Mouse (Mus musculus): ENCODE measurements around the gene Nmnat1.

DNA sequence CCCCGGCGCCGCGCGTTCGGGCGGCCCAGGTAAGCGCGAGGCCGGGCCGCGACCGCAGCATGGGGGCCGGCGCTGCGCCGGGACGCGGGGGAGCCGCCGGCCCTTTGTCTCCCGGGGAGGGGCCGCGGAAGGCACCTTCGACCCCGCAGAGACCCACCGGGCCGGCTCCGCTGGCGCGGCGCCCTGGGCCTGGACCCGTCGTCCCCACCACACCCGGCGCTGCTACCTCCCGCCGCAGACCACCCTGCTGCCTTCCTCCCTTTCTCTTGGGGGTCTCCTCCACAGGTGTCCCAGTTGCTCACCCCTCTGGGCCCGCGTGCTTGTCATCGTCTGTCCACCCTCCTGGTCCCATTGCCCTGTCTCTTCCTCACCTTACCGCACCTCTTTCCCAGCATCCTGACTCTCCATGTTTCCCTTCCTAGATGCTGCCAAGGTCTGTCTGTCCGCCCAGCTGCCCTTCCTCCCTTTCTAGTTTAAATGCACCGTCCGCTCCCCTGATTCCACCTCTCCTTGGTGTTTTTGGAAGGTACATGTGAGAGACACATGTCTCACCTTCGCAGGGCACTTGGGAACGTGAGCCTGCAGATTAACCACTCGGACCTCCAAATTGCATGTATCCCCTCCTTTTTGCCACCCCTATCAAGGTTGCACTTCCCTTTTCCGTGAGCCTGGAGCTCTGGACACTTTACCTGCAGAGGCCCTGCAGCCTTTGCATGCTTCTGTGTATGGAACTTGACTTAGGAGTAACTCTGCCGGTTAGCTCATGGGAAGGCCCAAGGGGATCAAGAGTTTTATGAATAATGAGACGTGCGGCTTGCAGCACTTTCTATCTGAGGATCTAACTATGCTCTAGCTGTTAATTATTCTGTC is 33.6 kb upstream of the Nmnat1 start:
- no peak for TF ChIP-seq POLR2A (IDR thresholded peaks at IDR 0.05; ENCODE audit: low read depth, low read length)
- no peak for TF ChIP-seq CTCF (conservative IDR thresholded peaks at IDR 0.05 in 1 of 2, IDR thresholded peaks at IDR 0.05 in 1 of 2; ENCODE audit: low read depth in 2 of 2, low read length in 2 of 2)
- TF ChIP-seq HCFC1 (IDR thresholded peaks at IDR 0.05; ENCODE audit: low read depth, low read length) = no peak
- TF ChIP-seq CHD2 (IDR thresholded peaks at IDR 0.05; ENCODE audit: low read length) = no peak
- no peak for TF ChIP-seq SMC3 (IDR thresholded peaks at IDR 0.05; ENCODE audit: low read depth, low read length)

All from CH12.LX (cell line).